Mouse (Mus musculus): Measurements from ENCODE around the gene Gsdmc3. TPM values are rescaled to one million over a fixed set of nuclear protein-coding genes. Genes with fewer than 3 reads are reported as not detected.
A peak's percentile ranks its signal among the peaks of the same experiment; 100 is the strongest.
"Not testable (repeated sequence)": the region's sequence is repeated elsewhere in the genome, so short reads cannot be mapped to it uniquely, and the experiment has no call there.

Gene Gsdmc3
- total RNA-seq, 1 experiment, result not detected

DNA sequence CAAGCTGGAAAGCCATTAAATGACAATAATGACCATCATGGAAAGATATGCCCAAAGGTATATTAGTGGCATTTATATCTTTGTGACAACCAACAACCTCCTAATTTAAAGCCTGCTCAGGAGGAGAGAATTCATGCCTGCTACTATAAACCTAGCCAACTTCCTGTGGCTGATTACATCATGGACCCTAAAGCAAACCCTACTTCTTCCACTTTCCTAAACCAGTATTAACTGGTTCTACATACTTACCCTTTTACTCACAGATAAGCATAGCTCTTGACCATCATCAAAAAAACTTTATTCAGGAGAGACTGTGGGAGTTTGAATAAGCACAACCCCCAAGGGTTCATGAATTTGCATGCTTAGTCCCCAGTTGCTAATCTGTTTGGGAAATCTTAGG is 31.5 kb upstream of the Gsdmc3 start:
- DNase-seq (ENCODE audit: low read depth, low spot score); H3K9me3 ChIP-seq (ENCODE audit: control insufficient read depth, insufficient read depth, low read depth, low read length); H3K4me3 ChIP-seq (ENCODE audit: insufficient read depth in 1 of 2, low read depth in 1 of 2, low read length in 2 of 2, poor library complexity in 1 of 2, severe bottlenecking in 1 of 2); H3K27ac ChIP-seq (ENCODE audit: insufficient read depth, low read depth, low read length, poor library complexity, severe bottlenecking); in situ Hi-C loops (cut with MboI; ENCODE audit: low sequenced_read_pairs in 2 of 2, unreplicated experiment in 2 of 2); H3K4me1 ChIP-seq (ENCODE audit: control insufficient read depth in 2 of 2, insufficient read depth in 2 of 2, low read length in 2 of 2, poor library complexity in 1 of 2); H3K9ac ChIP-seq (ENCODE audit: insufficient read depth, low read depth, low read length, poor library complexity, severe bottlenecking); H3K36me3 ChIP-seq (ENCODE audit: control insufficient read depth, insufficient read depth, low read length, poor library complexity, severe bottlenecking): not testable (repeated sequence)

DNA sequence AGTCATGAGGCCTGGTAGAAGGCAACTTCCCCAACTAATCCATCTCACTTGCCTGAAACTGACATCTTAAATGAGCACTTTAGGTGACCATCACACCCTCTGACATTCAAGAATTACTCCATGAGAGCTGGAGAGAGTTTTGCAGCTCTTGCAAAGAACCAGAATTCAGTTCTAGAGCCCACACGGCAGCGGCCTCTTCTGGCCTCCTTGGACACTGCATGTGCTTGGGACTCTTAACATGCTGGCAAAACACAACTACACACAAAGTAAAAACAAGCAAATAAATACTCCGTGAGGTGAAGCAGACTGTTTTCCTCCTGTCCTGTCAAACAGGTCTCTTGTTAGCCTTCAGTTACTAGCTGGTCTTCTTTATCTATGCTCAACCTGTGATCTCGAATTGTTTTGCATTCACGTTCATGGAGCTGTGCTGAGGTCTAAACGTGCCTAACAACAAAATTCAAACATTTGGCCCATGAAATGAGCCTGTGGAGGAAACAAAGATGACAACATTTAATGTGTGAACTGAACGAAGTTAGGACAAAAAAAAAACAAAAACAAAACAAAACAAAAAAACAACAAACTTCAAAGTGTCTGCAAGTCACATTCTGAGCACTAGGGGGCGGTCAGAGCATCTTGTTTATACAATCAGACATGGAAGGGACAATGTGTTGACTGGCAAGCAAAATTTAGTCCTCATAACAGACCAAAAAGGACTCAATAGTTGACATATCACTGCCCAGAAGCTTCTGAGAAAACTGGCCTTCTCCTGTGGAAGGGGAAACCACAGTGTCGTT is 17.4 kb upstream of the Gsdmc3 start:
- H3K4me3 ChIP-seq (ENCODE audit: insufficient read depth in 1 of 2, low read depth in 1 of 2, low read length in 2 of 2, poor library complexity in 1 of 2, severe bottlenecking in 1 of 2); H3K9me3 ChIP-seq (ENCODE audit: control insufficient read depth, insufficient read depth, low read depth, low read length); in situ Hi-C loops (cut with MboI; ENCODE audit: low sequenced_read_pairs in 2 of 2, unreplicated experiment in 2 of 2); H3K9ac ChIP-seq (ENCODE audit: insufficient read depth, low read depth, low read length, poor library complexity, severe bottlenecking); H3K36me3 ChIP-seq (ENCODE audit: control insufficient read depth, insufficient read depth, low read length, poor library complexity, severe bottlenecking); H3K4me1 ChIP-seq (ENCODE audit: control insufficient read depth in 2 of 2, insufficient read depth in 2 of 2, low read length in 2 of 2, poor library complexity in 1 of 2); H3K27ac ChIP-seq (ENCODE audit: insufficient read depth, low read depth, low read length, poor library complexity, severe bottlenecking): not testable (repeated sequence)
- peak; percentile 27 for DNase-seq (ENCODE audit: low read depth, low spot score)

DNA sequence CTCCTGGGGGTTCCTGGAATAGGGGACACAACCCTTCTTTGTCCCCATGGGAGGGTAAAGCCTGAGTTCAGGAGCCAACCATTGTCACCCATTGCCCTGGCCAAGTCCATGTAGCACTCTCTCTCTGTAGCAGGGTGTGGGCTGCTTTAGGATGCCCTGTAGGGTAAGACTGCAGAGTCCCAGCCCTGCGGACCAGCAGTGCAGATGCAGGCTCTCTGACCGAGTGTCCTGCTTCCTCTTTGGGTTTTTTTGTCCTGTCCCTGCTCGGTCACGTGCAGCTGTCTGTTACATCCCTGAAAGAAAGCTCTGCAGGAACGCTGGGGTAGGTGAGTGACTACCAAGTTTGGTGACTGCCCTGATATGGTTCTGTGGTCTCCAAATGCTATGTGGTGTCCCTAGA is 10.1 kb upstream of the Gsdmc3 start:
- H3K4me1 ChIP-seq (ENCODE audit: control insufficient read depth in 2 of 2, insufficient read depth in 2 of 2, low read length in 2 of 2, poor library complexity in 1 of 2); DNase-seq (ENCODE audit: low read depth, low spot score); H3K9ac ChIP-seq (ENCODE audit: insufficient read depth, low read depth, low read length, poor library complexity, severe bottlenecking); H3K9me3 ChIP-seq (ENCODE audit: control insufficient read depth, insufficient read depth, low read depth, low read length); H3K27ac ChIP-seq (ENCODE audit: insufficient read depth, low read depth, low read length, poor library complexity, severe bottlenecking); H3K4me3 ChIP-seq (ENCODE audit: insufficient read depth in 1 of 2, low read depth in 1 of 2, low read length in 2 of 2, poor library complexity in 1 of 2, severe bottlenecking in 1 of 2); H3K36me3 ChIP-seq (ENCODE audit: control insufficient read depth, insufficient read depth, low read length, poor library complexity, severe bottlenecking); in situ Hi-C loops (cut with MboI; ENCODE audit: low sequenced_read_pairs in 2 of 2, unreplicated experiment in 2 of 2): not testable (repeated sequence)

DNA sequence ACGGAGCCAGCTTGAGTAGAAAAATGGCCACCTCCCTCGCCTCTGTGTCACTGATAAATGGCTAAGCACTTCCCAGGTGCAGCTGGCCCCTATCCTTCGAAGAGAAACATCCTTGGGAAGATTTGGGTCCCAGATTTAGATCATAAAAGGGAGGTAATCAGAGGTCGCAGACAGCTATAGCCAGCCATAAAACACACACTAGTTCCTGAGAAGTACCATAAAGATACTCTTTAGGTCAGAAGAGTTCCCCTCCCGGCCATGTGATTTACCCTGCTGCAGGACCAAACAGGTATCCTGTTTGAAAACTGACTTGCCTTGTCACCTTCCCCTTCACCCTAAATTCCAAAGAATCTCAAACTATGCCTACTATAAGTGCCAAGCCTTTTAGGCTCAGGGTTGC is 9.6 kb upstream of the Gsdmc3 start:
- DNase-seq (ENCODE audit: low read depth, low spot score); in situ Hi-C loops (cut with MboI; ENCODE audit: low sequenced_read_pairs in 2 of 2, unreplicated experiment in 2 of 2); H3K9ac ChIP-seq (ENCODE audit: insufficient read depth, low read depth, low read length, poor library complexity, severe bottlenecking); H3K36me3 ChIP-seq (ENCODE audit: control insufficient read depth, insufficient read depth, low read length, poor library complexity, severe bottlenecking); H3K27ac ChIP-seq (ENCODE audit: insufficient read depth, low read depth, low read length, poor library complexity, severe bottlenecking); H3K4me1 ChIP-seq (ENCODE audit: control insufficient read depth in 2 of 2, insufficient read depth in 2 of 2, low read length in 2 of 2, poor library complexity in 1 of 2); H3K4me3 ChIP-seq (ENCODE audit: insufficient read depth in 1 of 2, low read depth in 1 of 2, low read length in 2 of 2, poor library complexity in 1 of 2, severe bottlenecking in 1 of 2); H3K9me3 ChIP-seq (ENCODE audit: control insufficient read depth, insufficient read depth, low read depth, low read length): not testable (repeated sequence)

DNA sequence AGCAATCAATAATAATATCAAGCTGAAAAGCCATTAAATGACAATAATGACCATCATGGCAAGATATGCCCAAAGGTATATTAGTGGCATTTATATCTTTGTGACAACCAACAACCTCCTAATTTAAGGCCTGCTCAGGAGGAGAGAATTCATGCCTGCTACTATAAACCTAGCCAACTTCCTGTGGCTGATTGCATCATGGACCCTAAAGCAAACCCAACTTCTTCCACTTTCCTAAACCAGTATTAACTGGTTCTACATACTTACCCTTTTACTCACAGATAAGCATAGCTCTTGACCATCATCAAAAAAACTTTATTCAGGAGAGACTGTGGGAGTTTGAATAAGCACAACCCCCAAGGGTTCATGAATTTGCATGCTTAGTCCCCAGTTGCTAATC is 2.2 kb downstream of the Gsdmc3 start:
- H3K4me3 ChIP-seq (ENCODE audit: insufficient read depth in 1 of 2, low read depth in 1 of 2, low read length in 2 of 2, poor library complexity in 1 of 2, severe bottlenecking in 1 of 2); H3K36me3 ChIP-seq (ENCODE audit: control insufficient read depth, insufficient read depth, low read length, poor library complexity, severe bottlenecking); H3K9me3 ChIP-seq (ENCODE audit: control insufficient read depth, insufficient read depth, low read depth, low read length); H3K4me1 ChIP-seq (ENCODE audit: control insufficient read depth in 2 of 2, insufficient read depth in 2 of 2, low read length in 2 of 2, poor library complexity in 1 of 2); in situ Hi-C loops (cut with MboI; ENCODE audit: low sequenced_read_pairs in 2 of 2, unreplicated experiment in 2 of 2); H3K9ac ChIP-seq (ENCODE audit: insufficient read depth, low read depth, low read length, poor library complexity, severe bottlenecking); DNase-seq (ENCODE audit: low read depth, low spot score); H3K27ac ChIP-seq (ENCODE audit: insufficient read depth, low read depth, low read length, poor library complexity, severe bottlenecking): not testable (repeated sequence)

DNA sequence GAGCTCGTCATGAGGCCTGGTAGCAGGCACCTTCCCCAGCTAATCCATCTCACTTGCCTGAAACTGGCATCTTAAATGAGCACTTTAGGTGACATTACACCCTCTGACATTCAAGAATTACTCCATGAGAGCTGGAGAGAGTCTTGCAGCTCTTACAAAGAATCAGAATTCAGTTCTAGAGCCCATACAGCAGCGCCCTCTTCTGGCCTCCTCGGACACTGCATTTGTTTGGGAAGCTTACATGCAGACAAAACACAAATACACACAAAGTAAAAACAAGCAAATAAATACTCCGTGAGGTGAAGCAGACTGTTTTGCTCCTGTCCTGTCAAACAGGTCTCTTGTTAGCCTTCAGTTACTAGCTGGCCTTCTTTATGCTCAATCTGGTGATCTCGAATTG is 16.4 kb downstream of the Gsdmc3 start:
- in situ Hi-C loops (cut with MboI; ENCODE audit: low sequenced_read_pairs in 2 of 2, unreplicated experiment in 2 of 2); H3K4me1 ChIP-seq (ENCODE audit: control insufficient read depth in 2 of 2, insufficient read depth in 2 of 2, low read length in 2 of 2, poor library complexity in 1 of 2): not testable (repeated sequence)
- peak; percentile 27 for DNase-seq (ENCODE audit: low read depth, low spot score)

More for the DNA sequence above, 16.4 kb downstream of the Gsdmc3 start:
- not testable (repeated sequence) for H3K4me3 ChIP-seq (ENCODE audit: insufficient read depth in 1 of 2, low read depth in 1 of 2, low read length in 2 of 2, poor library complexity in 1 of 2, severe bottlenecking in 1 of 2); H3K36me3 ChIP-seq (ENCODE audit: control insufficient read depth, insufficient read depth, low read length, poor library complexity, severe bottlenecking); H3K27ac ChIP-seq (ENCODE audit: insufficient read depth, low read depth, low read length, poor library complexity, severe bottlenecking); H3K9ac ChIP-seq (ENCODE audit: insufficient read depth, low read depth, low read length, poor library complexity, severe bottlenecking); H3K9me3 ChIP-seq (ENCODE audit: control insufficient read depth, insufficient read depth, low read depth, low read length)

Other genes with a start within 250 kb of the Gsdmc3 start
- gene Gsdmc2, start 33.4 kb downstream of the Gsdmc3 start, total RNA-seq (2012; rRNA removed), result not detected in 2 replicates
- gene Gsdmc4, start 33.7 kb upstream of the Gsdmc3 start, total RNA-seq (2012; rRNA removed), result 0.11 TPM in 1 of 2 replicates, not detected in the other
- gene Fam49b, start 181.9 kb upstream of the Gsdmc3 start, total RNA-seq (2012; rRNA removed), result 44.3 and 57.3 TPM in 2 replicates

All from ES-E14 (cell line).